Mouse (Mus musculus) limb, embryonic 12.5 days (tissue): ENCODE data around the gene Slc24a3. TPM values are rescaled to one million over a fixed set of nuclear protein-coding genes. Genes with fewer than 3 reads are reported as not detected.

Experiments used
- ATAC-seq: fragments of 200-750 bp; cut with Nextera tagmentation; 2 replicates; pipeline ENCODE4 v1.8.0; 2017; ENCODE audit warnings: low read depth, moderate TSS enrichment; ENCODE audit not compliant: insufficient number of reproducible peaks, insufficient read depth, low FRiP score, low TSS enrichment
- H3K27ac ChIP-seq: fragments of 300-500 bp; sonication (generic); 2 replicates; pipeline ENCODE4 v1.5.1; 2016; ENCODE audit warnings: mild to moderate bottlenecking, moderate library complexity
- H3K27me3 ChIP-seq: fragments of 300-500 bp; sonication (generic); 2 replicates; pipeline ENCODE4 v1.6.1; 2016; ENCODE audit warnings: mild to moderate bottlenecking, moderate library complexity
- H3K36me3 ChIP-seq: fragments of 300-500 bp; sonication (generic); 2 replicates; pipeline ENCODE4 v1.6.1; 2016; ENCODE audit warnings: mild to moderate bottlenecking, moderate library complexity
- H3K4me1 ChIP-seq: fragments of 300-500 bp; sonication (generic); replicated peaks from 2 replicates; pipeline ENCODE4 v1.6.1; 2016
- H3K4me2 ChIP-seq: fragments of 300-500 bp; sonication (generic); 2 replicates; pipeline ENCODE4 v1.6.1; 2016; ENCODE audit warnings: mild to moderate bottlenecking, moderate library complexity
- H3K4me3 ChIP-seq: fragments of 300-500 bp; sonication (generic); replicated peaks from 2 replicates; pipeline ENCODE4 v1.5.1; 2016; ENCODE audit warnings: mild to moderate bottlenecking
- H3K9ac ChIP-seq: fragments of 300-500 bp; sonication (generic); replicated peaks from 2 replicates; pipeline ENCODE4 v1.6.1; 2016; ENCODE audit warnings: mild to moderate bottlenecking, moderate library complexity
- H3K9me3 ChIP-seq: fragments of 300-500 bp; sonication (generic); 2 replicates; pipeline ENCODE4 v1.6.1; 2016; ENCODE audit warnings: mild to moderate bottlenecking, moderate library complexity
- WGBS: fragments of 180-500 bp; shearing (Covaris S2); methylation state at CpG from one replicate; pipeline ENCODE4 v1.1.7; 2016; 5-methylcytosine and 5-hydroxymethylcytosine counted together
- polyA plus RNA-seq: library from polyadenylated mRNA; unstranded; fragments of >200 nt; fragmentation: Nextera tagmentation; extraction: Ambion mirVana; gene quantifications from 2 replicates; pipeline ENCODE4 v1.2.1, GENCODE M21; 2016

The Slc24a3 gene
- polyA plus RNA-seq, 1 experiment from 2014 or later, result 1.3 TPM

DNA sequence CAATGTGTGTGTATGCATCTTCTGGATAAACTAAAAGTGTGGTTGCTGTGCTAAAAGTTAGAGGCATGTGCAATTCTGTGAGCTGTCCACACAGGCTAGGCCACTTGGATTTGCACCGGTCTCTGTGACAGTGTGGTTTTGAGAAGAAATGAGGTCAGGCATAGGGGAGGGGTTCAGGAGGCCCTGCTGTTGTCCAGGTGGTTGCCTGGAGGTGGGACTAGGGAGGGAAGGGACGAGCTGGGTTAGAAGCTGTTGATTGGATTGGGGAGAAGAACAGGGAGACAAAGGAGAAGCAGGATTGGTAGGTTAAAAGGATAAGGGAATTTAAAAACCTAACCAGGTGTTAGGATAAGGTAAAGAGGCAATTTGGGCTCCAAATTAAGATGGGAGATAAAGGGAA lies 201.1 kb downstream of the Slc24a3 start:
- no peaks in the 10 kb centered on the region for H3K27me3 ChIP-seq
- no peaks in the 10 kb centered on the region for H3K36me3 ChIP-seq
- WGBS, result 55% methylated on average over 2 of the region's 2 CpGs
- no peak overlapping the region for H3K4me3 ChIP-seq
- ATAC-seq, result no peak
- H3K9ac ChIP-seq, result no peak overlapping the region
- H3K27ac ChIP-seq, result no peak overlapping the region
- H3K9me3 ChIP-seq, result no peaks in the 10 kb centered on the region
- no peaks in the 10 kb centered on the region for H3K4me1 ChIP-seq
- H3K4me2 ChIP-seq, result no peak overlapping the region

DNA sequence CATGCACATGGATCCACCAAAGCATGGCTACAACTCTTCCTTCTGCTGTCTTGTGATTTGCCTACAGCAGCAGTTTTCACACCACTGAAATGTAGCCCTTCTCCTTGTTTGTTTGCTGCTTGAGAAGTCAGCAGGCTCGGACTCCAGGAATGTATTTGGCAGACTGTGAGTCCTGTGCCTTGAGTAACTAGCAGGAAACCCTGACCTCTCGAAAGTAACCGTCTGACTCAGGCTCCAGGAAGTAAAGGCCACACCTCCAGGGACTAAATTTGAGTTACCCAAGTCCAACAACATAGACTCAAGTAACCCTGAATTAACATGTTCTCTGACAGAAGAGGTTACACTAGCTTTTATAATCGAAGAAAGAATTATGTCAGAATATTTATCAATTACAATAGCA lies 203.2 kb downstream of the Slc24a3 start:
- H3K27me3 ChIP-seq, result no peaks in the 10 kb centered on the region
- no peak overlapping the region for H3K4me3 ChIP-seq
- ATAC-seq, result no peak
- H3K36me3 ChIP-seq, result no peaks in the 10 kb centered on the region
- no peak overlapping the region for H3K27ac ChIP-seq
- H3K4me1 ChIP-seq, result no peaks in the 10 kb centered on the region
- WGBS, result 68% methylated on average over 4 of the region's 4 CpGs
- H3K4me2 ChIP-seq, result no peak overlapping the region
- no peaks in the 10 kb centered on the region for H3K9me3 ChIP-seq
- H3K9ac ChIP-seq, result no peak overlapping the region

- Histone ChIP-seq H3K27ac (no peak overlapping the region), H3K36me3 (no peaks in the 10 kb centered on the region), H3K4me3 (no peak overlapping the region), H3K4me1 (no peaks in the 10 kb centered on the region), H3K27me3 (no peaks in the 10 kb centered on the region), H3K9me3 (no peaks in the 10 kb centered on the region), H3K9ac (no peak overlapping the region), H3K4me2 (no peak overlapping the region)
- ATAC-seq, result peak; percentile 42; the same call in 1 of the 2 replicates
- 72% methylated on average over 5 of the region's 5 CpGs for WGBS
These were observed 206.2 kb downstream of the Slc24a3 start for GRCm38 (mm10) chr2:145373803-145374202.

DNA sequence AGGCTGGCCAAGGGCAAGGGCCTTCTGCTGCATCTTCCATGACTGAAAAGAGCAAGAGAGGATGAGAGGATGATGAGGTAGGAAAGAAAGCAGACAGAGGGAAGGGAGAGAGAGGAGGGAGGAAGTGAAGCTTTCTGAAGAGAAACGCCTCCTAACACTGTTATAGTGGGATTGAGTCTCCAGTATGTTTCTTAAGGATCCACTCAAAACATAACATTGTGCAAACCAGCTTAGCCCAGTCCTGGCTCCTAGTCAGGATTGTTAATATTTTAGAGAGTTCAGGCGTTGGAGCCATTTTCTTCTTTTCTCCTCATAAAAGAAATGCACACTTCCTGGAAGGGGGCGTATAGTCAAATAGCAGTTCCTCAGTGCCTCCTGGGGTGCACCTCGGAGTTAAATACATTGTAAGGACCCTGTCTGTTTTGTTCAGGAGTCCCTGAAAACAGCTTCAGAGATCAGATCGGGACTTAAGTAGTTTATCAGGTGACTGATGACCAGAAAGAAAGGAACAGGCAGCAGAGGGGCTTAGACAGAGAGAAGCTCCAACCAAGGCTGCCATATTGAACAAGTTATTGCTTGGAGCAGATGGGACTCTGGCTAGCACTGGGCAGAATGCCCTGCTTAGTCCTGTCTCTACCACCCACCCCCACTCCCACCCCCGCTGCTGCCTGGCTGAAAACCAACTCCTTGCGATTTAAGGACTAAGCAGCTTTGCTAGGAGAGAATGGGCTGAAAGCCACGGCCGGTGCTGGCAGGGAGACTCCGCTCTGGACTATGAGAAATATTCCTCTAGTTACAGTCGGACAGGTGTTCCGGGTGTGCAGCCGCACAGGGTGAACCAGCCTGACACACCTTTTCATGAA lies 215.6 kb downstream of the Slc24a3 start:
- 81% methylated on average over 13 of the region's 13 CpGs for WGBS
- ATAC-seq, result no peak
- Histone ChIP-seq H3K36me3 (no peaks in the 10 kb centered on the region), H3K4me3 (no peak overlapping the region), H3K4me2 (no peak overlapping the region), H3K27ac (no peak overlapping the region), H3K9ac (no peak overlapping the region), H3K4me1 (peaks cover 7% of the 10 kb centered on the region; the same call in 1 of the 2 replicates), H3K27me3 (no peaks in the 10 kb centered on the region), H3K9me3 (no peaks in the 10 kb centered on the region)

- Histone ChIP-seq H3K36me3 (no peaks in the 10 kb centered on the region), H3K27me3 (no peaks in the 10 kb centered on the region), H3K9me3 (no peaks in the 10 kb centered on the region), H3K9ac (no peak overlapping the region), H3K4me1 (peaks cover 7% of the 10 kb centered on the region; the same call in 1 of the 2 replicates), H3K4me2 (no peak overlapping the region), H3K4me3 (no peak overlapping the region), H3K27ac (no peak overlapping the region)
- WGBS, result 87% methylated on average over 2 of the region's 2 CpGs
- no peak for ATAC-seq
These were observed 216.7 kb downstream of the Slc24a3 start for GRCm38 (mm10) chr2:145384221-145384620.

- no peaks in the 10 kb centered on the region for H3K36me3 ChIP-seq
- ATAC-seq, result no peak
- no peaks in the 10 kb centered on the region for H3K9me3 ChIP-seq
- H3K27ac ChIP-seq, result no peak overlapping the region
- no peak overlapping the region for H3K9ac ChIP-seq
- H3K4me1 ChIP-seq, result peaks cover 7% of the 10 kb centered on the region; the same call in 1 of the 2 replicates
- WGBS, result 83% methylated on average over 3 of the region's 3 CpGs
- no peaks in the 10 kb centered on the region for H3K27me3 ChIP-seq
- no peak overlapping the region for H3K4me3 ChIP-seq
- no peak overlapping the region for H3K4me2 ChIP-seq
These were observed 217.7 kb downstream of the Slc24a3 start for GRCm38 (mm10) chr2:145385220-145385619.

DNA sequence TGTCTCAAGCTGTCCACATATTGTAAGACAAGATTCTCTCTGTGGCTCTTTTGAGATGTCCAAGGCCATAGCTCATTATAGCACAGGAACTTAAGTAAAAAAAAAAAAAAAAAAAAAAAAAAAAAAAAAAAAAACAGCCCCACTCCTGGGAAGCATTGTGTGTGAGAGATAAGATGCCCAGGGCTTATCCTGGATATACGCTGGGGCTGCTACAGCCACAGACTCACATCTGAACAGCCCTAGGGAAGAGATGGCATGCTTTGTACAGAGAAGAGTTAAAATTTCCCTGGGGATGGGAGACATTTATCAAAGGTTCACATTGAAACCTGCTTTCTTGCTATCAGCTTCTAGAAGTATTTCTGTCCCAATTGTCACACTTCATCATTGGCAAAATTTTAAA lies 218.2 kb downstream of the Slc24a3 start:
- Histone ChIP-seq H3K36me3 (no peaks in the 10 kb centered on the region), H3K9me3 (no peaks in the 10 kb centered on the region), H3K27ac (no peak overlapping the region), H3K4me2 (no peak overlapping the region), H3K4me3 (no peak overlapping the region), H3K4me1 (peaks cover 7% of the 10 kb centered on the region; the same call in 1 of the 2 replicates), H3K27me3 (no peaks in the 10 kb centered on the region), H3K9ac (no peak overlapping the region)
- WGBS, result 88% methylated on average over 1 of the region's 1 CpGs
- ATAC-seq, result no peak

GRCm38 (mm10) chr2:145395804-145396203 lies 228.2 kb downstream of the Slc24a3 start:
- no peaks in the 10 kb centered on the region for H3K9me3 ChIP-seq
- no peak overlapping the region for H3K27ac ChIP-seq
- no peak overlapping the region for H3K4me3 ChIP-seq
- no peaks in the 10 kb centered on the region for H3K36me3 ChIP-seq
- H3K4me2 ChIP-seq, result no peak overlapping the region
- H3K27me3 ChIP-seq, result no peaks in the 10 kb centered on the region
- no peak for ATAC-seq
- H3K9ac ChIP-seq, result no peak overlapping the region
- 27% methylated on average over 3 of the region's 3 CpGs for WGBS
- H3K4me1 ChIP-seq, result peaks cover 23% of the 10 kb centered on the region

DNA sequence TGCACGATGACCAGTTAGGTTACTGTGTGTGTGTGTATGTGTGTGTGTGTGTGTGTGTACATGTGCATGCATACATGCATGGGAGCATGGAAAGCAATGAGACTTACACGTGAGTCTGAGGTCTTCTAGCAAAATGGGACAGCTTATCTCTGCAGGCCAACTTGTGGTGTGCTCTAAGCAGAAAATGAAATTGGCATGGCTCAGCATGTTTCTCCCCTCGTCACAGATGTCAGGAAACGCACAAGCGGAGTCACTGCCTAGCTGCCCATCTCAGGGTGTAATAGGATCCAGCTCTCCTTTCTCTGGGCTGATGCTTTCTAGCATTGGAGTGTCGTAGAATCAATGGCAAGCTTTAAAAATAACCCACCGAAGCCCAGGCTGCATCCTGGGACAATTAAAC lies 229.0 kb downstream of the Slc24a3 start:
- Histone ChIP-seq H3K4me1 (peaks cover 23% of the 10 kb centered on the region), H3K4me3 (no peak overlapping the region), H3K4me2 (no peak overlapping the region), H3K27ac (no peak overlapping the region), H3K9ac (no peak overlapping the region), H3K9me3 (no peaks in the 10 kb centered on the region), H3K27me3 (no peaks in the 10 kb centered on the region), H3K36me3 (no peaks in the 10 kb centered on the region)
- ATAC-seq, result no peak
- 20% methylated on average over 7 of the region's 7 CpGs for whole genome bisulfite sequencing

- ATAC-seq, result no peak
- H3K27ac ChIP-seq, result no peak overlapping the region
- no peaks in the 10 kb centered on the region for H3K9me3 ChIP-seq
- H3K36me3 ChIP-seq, result no peaks in the 10 kb centered on the region
- H3K4me2 ChIP-seq, result no peak overlapping the region
- 22% methylated on average over 10 of the region's 10 CpGs for whole genome bisulfite sequencing
- no peak overlapping the region for H3K9ac ChIP-seq
- no peaks in the 10 kb centered on the region for H3K27me3 ChIP-seq
- peaks cover 23% of the 10 kb centered on the region for H3K4me1 ChIP-seq
- no peak overlapping the region for H3K4me3 ChIP-seq
These were observed 230.1 kb downstream of the Slc24a3 start for GRCm38 (mm10) chr2:145397456-145398206.

DNA sequence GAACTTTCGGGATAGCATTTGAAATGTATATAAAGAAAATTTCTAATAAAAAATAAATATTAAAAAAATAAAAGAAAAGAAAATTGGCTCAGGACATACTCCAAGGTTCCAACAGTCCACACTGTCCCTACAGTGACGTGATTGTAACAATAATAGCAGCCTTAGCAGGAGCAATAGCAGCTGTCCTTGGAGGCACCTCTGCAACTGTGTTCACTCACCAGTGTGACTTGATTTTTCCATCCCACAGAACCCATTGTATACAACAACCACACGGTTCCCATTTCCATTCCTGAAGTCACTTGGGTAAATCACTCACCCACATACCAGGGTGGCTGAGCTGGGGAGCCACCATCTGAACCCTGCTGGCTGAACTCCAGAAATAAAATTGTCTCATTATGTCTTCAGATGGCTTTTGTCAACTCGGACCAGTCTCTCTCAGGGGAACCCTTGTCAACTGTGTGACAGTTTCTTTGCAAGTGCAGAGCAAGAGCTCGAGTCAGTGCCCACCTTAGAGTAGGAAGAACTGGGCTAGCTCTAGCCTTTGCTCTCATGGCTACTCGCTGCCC lies 233.8 kb downstream of the Slc24a3 start:
- ATAC-seq, result no peak
- Histone ChIP-seq H3K9ac (no peak overlapping the region), H3K4me3 (no peak overlapping the region), H3K4me2 (no peak overlapping the region), H3K9me3 (no peaks in the 10 kb centered on the region), H3K4me1 (peaks cover 26% of the 10 kb centered on the region), H3K27me3 (no peaks in the 10 kb centered on the region), H3K27ac (no peak overlapping the region), H3K36me3 (no peaks in the 10 kb centered on the region)
- WGBS, result 79% methylated on average over 6 of the region's 6 CpGs
